Mouse (Mus musculus) liver, embryonic 11.5 days (tissue): ENCODE data around the gene Syt14. TPM values are rescaled to one million over a fixed set of nuclear protein-coding genes. Genes with fewer than 3 reads are reported as not detected.

Experiments
- polyA plus RNA-seq: library from polyadenylated mRNA; unstranded; fragments of >200 nt; fragmentation: Nextera tagmentation; extraction: Ambion mirVana; gene quantifications from 2 replicates; pipeline ENCODE4 v1.2.1, GENCODE M21; 2014

Gene Syt14
- polyA plus RNA-seq, 1 experiment from 2014 or later, result 2.3 TPM

Other genes with a start within 250 kb of the Syt14 start
- gene Sertad4, start 180.0 kb downstream of the Syt14 start, polyA plus RNA-seq, result 3.9 and 4.0 TPM in 2 replicates
- gene Diexf, start 94.5 kb upstream of the Syt14 start, polyA plus RNA-seq, result 9.3 and 10.7 TPM in 2 replicates
- gene Irf6, start 117.3 kb upstream of the Syt14 start, polyA plus RNA-seq, result 4.1 and 5.2 TPM in 2 replicates
- 11.1 and 12.8 TPM in 2 replicates for gene A130010J15Rik, start 132.3 kb upstream of the Syt14 start, polyA plus RNA-seq
- gene Traf3ip3, start 165.9 kb upstream of the Syt14 start, polyA plus RNA-seq, result 8.5 and 9.2 TPM in 2 replicates
- gene Lamb3, start 171.9 kb upstream of the Syt14 start, polyA plus RNA-seq, result 0.15 and 0.48 TPM in 2 replicates
- 1.1 and 1.8 TPM in 2 replicates for gene Hsd11b1, start 228.3 kb upstream of the Syt14 start, polyA plus RNA-seq
- gene G0s2, start 237.4 kb upstream of the Syt14 start, polyA plus RNA-seq, result 33.2 and 33.3 TPM in 2 replicates